Mouse (Mus musculus): ENCODE measurements around the gene Casp9.

Gene Casp9

GRCm38 (mm10) chr4:141865006-141865405 lies 71.6 kb downstream of the Casp9 start:
- DNase-seq (ENCODE audit: low read depth, low spot score), result no peak

Data from CD4-positive, CD25-positive, alpha-beta regulatory T cell, adult 2 months (primary cell).